Mouse (Mus musculus) forebrain, embryonic 14.5 days (tissue): ENCODE measurements around the gene Rnf185. TPM values are rescaled to one million over a fixed set of nuclear protein-coding genes. Genes with fewer than 3 reads are reported as not detected.

Experiments
- ATAC-seq: fragments of 200-750 bp; cut with Nextera tagmentation; 2 replicates; pipeline ENCODE4 v1.8.0; 2017; ENCODE audit warnings: mild to moderate bottlenecking, moderate library complexity
- DNase-seq: peaks from one replicate; pipeline ENCODE4 v3.0.0-alpha.2; 2015; ENCODE audit warnings: low spot score
- H3K27ac ChIP-seq: fragments of 300-500 bp; sonication (generic); 2 replicates; pipeline ENCODE4 v1.5.1; 2014; ENCODE audit warnings: low read depth, mild to moderate bottlenecking, control low read depth, low read length, moderate library complexity
- H3K27me3 ChIP-seq: fragments of 300-500 bp; sonication (generic); replicated peaks from 2 replicates; pipeline ENCODE4 v1.6.1; 2014; ENCODE audit warnings: low read length, control low read depth, mixed read lengths; ENCODE audit not compliant: control insufficient read depth, insufficient read depth
- H3K36me3 ChIP-seq: fragments of 300-500 bp; sonication (generic); 2 replicates; pipeline ENCODE4 v1.6.1; 2014; ENCODE audit warnings: low read length, control low read depth; ENCODE audit not compliant: control insufficient read depth, insufficient read depth
- H3K4me1 ChIP-seq: fragments of 300-500 bp; sonication (generic); 2 replicates; pipeline ENCODE4 v1.6.1; 2014; ENCODE audit warnings: antibody characterized with exemption, low read length, control low read depth; ENCODE audit not compliant: control insufficient read depth, insufficient read depth
- H3K4me2 ChIP-seq: fragments of 300-500 bp; sonication (generic); 2 replicates; pipeline ENCODE4 v1.6.1; 2014; ENCODE audit warnings: mild to moderate bottlenecking, control low read depth, low read length
- H3K4me3 ChIP-seq: fragments of 300-500 bp; sonication (generic); 2 replicates; pipeline ENCODE4 v1.5.1; 2014; ENCODE audit warnings: low read depth, low read length, control low read depth
- H3K9ac ChIP-seq: fragments of 300-500 bp; sonication (generic); 2 replicates; pipeline ENCODE4 v1.6.1; 2014; ENCODE audit warnings: mild to moderate bottlenecking, low read length, control low read depth, moderate library complexity
- H3K9me3 ChIP-seq: fragments of 300-500 bp; sonication (generic); replicated peaks from 2 replicates; pipeline ENCODE4 v1.6.1; 2016; ENCODE audit warnings: low read length, control low read depth, mixed read lengths; ENCODE audit not compliant: control insufficient read depth
- WGBS: fragments of 180-500 bp; shearing (Covaris S2); extraction: QIAGEN DNeasy Blood & Tissue Kit; methylation state at CpG from one replicate; pipeline ENCODE4 v1.1.7; 2014; 5-methylcytosine and 5-hydroxymethylcytosine counted together
- polyA plus RNA-seq: library from polyadenylated mRNA; unstranded; fragments of >200 nt; fragmentation: Nextera tagmentation; extraction: Ambion mirVana; gene quantifications from 2 replicates; pipeline ENCODE4 v1.2.1, GENCODE M21; 2014

The Rnf185 gene
- polyA plus RNA-seq, 1 experiment from 2014 or later = 56.2 TPM

DNA sequence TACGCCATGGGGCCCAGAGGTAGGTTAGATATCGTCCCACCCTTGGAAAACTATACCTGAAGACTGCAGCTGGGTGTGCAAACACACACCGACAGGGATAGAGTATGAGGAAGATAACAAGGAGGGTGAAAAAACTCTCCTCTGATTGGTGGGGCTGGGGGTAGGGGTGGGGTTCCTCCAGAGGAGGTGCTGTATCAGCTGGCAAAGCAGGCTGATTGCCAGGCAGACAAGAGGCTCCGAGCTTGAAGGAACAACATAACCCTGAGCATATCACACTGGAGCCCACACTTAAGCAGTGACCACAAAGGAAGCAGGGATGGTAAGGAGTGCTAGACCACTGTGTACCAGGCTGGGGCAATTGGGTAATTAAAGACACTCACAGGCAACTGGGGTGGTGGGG lies 72.7 kb downstream of the Rnf185 start:
- Histone ChIP-seq H3K36me3 (no peaks in the 10 kb centered on the region; the same call in 1 of the 2 replicates), H3K9me3 (no peaks in the 10 kb centered on the region), H3K4me1 (no peaks in the 10 kb centered on the region; the same call in 1 of the 2 replicates), H3K27me3 (no peaks in the 10 kb centered on the region), H3K9ac (no peak overlapping the region), H3K4me3 (no peak overlapping the region), H3K27ac (no peak overlapping the region), H3K4me2 (no peak overlapping the region)
- ATAC-seq (no peak), DNase-seq (no peak)
- 85% methylated on average over 4 of the region's 4 CpGs for WGBS

DNA sequence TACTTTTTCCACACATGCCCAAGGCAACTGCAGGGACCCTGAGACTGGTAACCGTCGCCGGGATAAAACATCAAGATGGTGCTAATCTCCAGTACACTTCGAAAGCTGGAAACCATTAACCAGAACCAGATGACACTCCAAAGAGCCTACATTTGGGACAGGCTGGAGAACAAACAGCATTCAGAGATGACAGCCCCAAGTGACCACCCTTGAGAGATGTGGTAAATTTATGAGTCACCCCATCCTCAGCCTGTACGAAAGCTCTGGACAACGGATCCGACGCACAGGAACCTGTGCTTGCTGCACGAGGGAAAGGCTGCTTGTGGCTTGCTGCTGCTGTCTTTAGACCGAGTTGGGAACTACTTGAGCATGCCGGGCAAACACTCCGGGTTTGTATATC lies 77.4 kb downstream of the Rnf185 start:
- no peak overlapping the region for H3K9ac ChIP-seq
- DNase-seq (no peak), ATAC-seq (no peak)
- WGBS = 79% methylated on average over 12 of the region's 12 CpGs
- peak overlapping the region; percentile 12; the same call in 1 of the 2 replicates for H3K4me2 ChIP-seq
- H3K27ac ChIP-seq = peak overlapping the region; percentile 60; the same call in 1 of the 2 replicates
- peaks cover 27% of the 10 kb centered on the region for H3K4me1 ChIP-seq
- no peaks in the 10 kb centered on the region for H3K27me3 ChIP-seq
- H3K4me3 ChIP-seq = no peak overlapping the region
- H3K36me3 ChIP-seq = no peaks in the 10 kb centered on the region
- no peaks in the 10 kb centered on the region for H3K9me3 ChIP-seq

DNA sequence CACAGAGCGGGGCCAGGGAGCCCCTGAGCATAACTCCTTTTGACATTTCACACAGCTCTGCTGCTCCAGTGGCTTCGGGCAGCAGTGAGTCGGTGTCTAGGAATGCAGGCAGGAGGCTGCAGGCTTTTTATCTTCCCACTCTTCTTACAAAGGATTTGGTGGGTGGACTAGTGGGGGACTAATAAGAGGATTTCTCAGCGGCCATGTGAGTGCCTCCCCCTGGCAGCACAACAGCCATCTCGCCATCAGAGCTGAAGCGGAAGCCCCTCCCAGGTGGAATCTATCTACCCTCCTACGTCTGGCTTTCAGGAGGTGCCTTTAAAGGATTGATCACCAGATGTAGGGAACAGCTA lies 77.9 kb downstream of the Rnf185 start:
- Histone ChIP-seq H3K9me3 (no peaks in the 10 kb centered on the region), H3K4me1 (peaks cover 32% of the 10 kb centered on the region), H3K36me3 (no peaks in the 10 kb centered on the region), H3K9ac (peak overlapping the region; percentile 40; the same call in 1 of the 2 replicates), H3K27ac (peak overlapping the region; percentile 60), H3K4me3 (no peak overlapping the region), H3K27me3 (no peaks in the 10 kb centered on the region), H3K4me2 (peak overlapping the region; percentile 12; the same call in 1 of the 2 replicates)
- ATAC-seq = no peak; the same call in 1 of the 2 replicates
- no peak for DNase-seq
- WGBS = 9% methylated on average over 7 of the region's 7 CpGs

DNA sequence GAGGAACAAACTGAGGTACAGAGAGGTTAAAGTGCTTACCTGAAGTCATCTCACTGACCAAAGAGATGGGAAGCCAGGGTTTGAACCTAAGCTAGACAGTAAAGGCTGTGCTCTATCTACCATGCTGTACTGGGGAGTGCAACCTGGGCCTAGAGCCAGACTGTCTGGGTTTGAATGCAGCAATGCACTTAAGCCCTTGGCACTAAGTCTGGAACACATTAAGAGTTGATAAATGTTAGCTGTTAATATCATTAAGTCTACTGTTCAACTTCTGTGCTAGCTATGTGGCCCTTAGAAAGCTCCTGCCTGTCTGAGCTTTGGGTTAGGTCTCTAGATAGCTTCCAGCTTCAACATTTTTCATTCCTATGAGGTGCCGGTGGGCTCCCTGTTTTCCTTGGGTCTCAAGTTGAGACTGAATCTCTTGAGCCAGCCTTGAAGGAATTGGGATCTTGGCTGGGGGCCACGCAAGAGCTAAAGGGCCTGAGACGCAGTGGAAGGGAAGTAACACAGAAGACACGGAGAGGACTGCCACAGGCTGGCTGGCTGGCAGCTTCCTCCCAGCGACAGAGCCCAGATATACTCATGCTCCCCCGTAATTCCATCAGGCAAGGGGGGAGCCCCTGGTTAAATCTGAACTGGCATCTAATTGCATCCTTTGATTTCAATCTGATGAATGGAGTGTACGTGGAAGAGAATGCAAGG lies 78.4 kb downstream of the Rnf185 start:
- ATAC-seq = no peak
- no peaks in the 10 kb centered on the region for H3K9me3 ChIP-seq
- peak; percentile 65 for DNase-seq
- peak overlapping the region; percentile 40; the same call in 1 of the 2 replicates for H3K9ac ChIP-seq
- peaks cover 36% of the 10 kb centered on the region for H3K4me1 ChIP-seq
- peak overlapping the region; percentile 60 for H3K27ac ChIP-seq
- no peaks in the 10 kb centered on the region for H3K27me3 ChIP-seq
- peak overlapping the region; percentile 12; the same call in 1 of the 2 replicates for H3K4me2 ChIP-seq
- no peak overlapping the region for H3K4me3 ChIP-seq
- H3K36me3 ChIP-seq = no peaks in the 10 kb centered on the region
- WGBS = 12% methylated on average over 7 of the region's 7 CpGs

DNA sequence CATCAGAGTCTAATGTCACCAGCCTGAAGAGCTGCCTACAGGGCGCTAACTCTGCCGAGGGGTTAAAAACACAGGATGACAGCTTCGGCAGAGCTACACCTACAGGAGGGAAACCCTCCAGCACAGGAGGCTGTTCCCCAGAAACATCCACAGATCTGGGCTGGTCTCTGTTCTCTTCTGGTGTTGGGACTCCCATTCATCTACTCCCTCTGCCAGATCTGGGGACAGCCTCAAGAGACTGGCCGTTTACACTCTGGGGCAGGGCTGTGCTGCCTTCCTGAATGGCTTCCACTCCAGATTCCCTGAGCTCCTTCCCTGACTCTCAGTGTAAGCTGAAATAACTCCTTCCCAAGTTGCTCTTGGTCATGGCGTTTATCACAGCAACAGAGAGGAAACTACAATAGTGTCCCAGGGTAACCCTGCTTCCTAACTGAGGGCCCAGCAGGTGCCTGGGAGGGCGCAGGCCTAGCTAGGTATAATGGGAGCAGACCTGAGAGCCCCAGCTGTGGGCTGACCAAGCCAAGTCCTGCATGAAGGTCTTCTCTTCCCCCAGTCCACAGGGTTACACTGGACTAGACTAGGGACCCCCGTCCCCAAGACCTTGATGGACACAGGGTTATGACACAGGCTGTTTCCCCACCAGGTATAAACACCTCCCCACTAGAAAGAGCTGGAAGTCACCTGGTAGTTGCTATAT lies 80.4 kb downstream of the Rnf185 start:
- Histone ChIP-seq H3K27me3 (no peaks in the 10 kb centered on the region), H3K27ac (peak overlapping the region; percentile 70), H3K4me1 (peaks cover 36% of the 10 kb centered on the region), H3K9me3 (no peaks in the 10 kb centered on the region), H3K4me2 (peak overlapping the region; percentile 73), H3K4me3 (peak overlapping the region; percentile 43), H3K36me3 (no peaks in the 10 kb centered on the region), H3K9ac (peak overlapping the region; percentile 63)
- ATAC-seq (peak; percentile 35; the same call in 1 of the 2 replicates), DNase-seq (no peak)
- WGBS = 24% methylated on average over 7 of the region's 7 CpGs

DNA sequence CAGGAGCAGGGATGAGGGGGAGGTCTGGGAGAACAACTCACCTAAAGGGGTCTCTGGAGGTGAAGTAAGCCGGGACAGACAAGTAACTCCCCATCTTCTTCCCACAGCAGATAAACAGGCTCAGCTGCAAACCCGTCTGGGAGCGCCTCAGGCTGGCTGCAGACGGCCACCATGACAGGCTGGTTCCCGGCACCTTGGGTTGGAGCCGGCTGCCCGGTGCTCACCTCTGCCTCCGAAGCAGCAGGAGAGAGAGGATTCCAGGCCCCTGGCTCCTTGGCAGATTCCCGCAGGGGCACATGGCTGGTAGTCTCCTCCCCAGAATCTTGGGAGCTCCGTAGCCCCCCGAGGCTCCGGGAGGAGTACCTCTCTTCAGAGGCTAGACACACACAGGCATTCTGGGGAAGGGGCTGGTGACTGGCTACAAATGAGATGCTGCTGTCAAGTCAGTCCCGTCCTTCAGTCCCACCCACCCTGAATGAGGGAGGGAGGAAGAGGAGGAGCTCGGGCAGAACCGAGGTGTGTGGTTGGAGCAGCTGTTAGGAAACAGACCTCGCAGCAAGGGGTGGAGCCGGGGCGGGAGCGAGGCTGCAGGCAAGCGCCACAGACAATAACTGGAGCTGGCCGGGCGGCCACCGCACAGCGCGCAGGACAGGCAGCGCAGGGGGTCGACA lies 81.1 kb downstream of the Rnf185 start:
- 3% methylated on average over 27 of the region's 27 CpGs for WGBS
- Histone ChIP-seq H3K27me3 (no peaks in the 10 kb centered on the region), H3K4me3 (peak overlapping the region; percentile 43), H3K4me1 (peaks cover 36% of the 10 kb centered on the region), H3K36me3 (no peaks in the 10 kb centered on the region), H3K9ac (peak overlapping the region; percentile 63), H3K4me2 (peak overlapping the region; percentile 73), H3K27ac (peak overlapping the region; percentile 70), H3K9me3 (no peaks in the 10 kb centered on the region)
- DNase-seq (peak; percentile 96), ATAC-seq (peak; percentile 98)

DNA sequence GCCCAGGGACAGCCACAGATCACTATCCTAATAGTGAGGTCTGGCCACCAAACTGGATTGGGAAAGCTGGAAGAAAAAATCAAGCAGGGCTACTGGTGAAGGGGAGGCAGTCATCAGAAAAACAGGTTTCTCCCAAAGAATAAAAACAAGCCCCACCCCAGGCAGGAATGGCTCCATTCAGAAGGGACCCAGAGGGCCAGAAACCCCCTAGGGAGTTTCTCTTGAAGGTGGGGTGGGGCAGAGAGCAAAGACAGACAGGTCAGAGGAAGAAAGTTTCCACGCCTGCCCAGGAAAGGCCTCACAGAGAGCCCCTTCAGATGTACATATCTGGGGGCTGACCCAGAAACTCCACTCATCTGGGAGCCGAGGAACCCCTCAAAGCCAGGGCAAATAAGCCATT lies 82.0 kb downstream of the Rnf185 start:
- Histone ChIP-seq H3K9ac (peak overlapping the region; percentile 63), H3K4me3 (peak overlapping the region; percentile 43), H3K9me3 (no peaks in the 10 kb centered on the region), H3K4me2 (peak overlapping the region; percentile 73), H3K36me3 (no peaks in the 10 kb centered on the region), H3K27me3 (no peaks in the 10 kb centered on the region), H3K27ac (peak overlapping the region; percentile 70; the same call in 1 of the 2 replicates), H3K4me1 (peaks cover 36% of the 10 kb centered on the region)
- WGBS = 81% methylated on average over 2 of the region's 2 CpGs
- ATAC-seq = no peak
- DNase-seq = no peak

DNA sequence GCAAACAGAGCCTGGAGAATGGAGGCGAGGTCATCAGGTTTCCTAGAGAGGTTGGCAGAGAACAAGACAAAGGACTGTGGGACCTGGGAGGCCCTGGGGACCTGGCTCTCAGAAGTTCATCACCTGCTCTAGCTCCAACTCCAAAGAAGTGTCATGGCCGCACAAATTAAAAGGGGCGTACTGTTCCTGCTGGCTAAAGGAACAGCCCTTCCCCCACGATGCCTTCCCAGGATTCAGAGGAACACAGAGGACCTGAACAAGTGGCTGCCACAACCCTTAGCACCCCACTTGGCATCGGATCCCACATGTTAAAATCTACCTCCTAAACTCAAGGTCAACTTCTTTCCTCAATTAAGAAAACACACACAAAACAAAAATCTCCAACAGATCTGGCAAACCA lies 82.7 kb downstream of the Rnf185 start:
- ATAC-seq = no peak
- Histone ChIP-seq H3K4me2 (peak overlapping the region; percentile 73), H3K27ac (no peak overlapping the region), H3K27me3 (no peaks in the 10 kb centered on the region), H3K4me3 (no peak overlapping the region), H3K36me3 (no peaks in the 10 kb centered on the region), H3K4me1 (peaks cover 36% of the 10 kb centered on the region), H3K9ac (peak overlapping the region; percentile 25), H3K9me3 (no peaks in the 10 kb centered on the region)
- WGBS = 85% methylated on average over 5 of the region's 5 CpGs
- DNase-seq = no peak
